Mouse (Mus musculus) cortical plate, adult 2 months (tissue): Measurements from ENCODE around the gene Ttll11.

Experiments used
- CTCF ChIP-seq: fragments of 200-500 bp; IDR thresholded peaks from 2 replicates; pipeline ENCODE4 v1.5.1; 2011; ENCODE audit warnings: mild to moderate bottlenecking, control low read depth, low read length; ENCODE audit not compliant: insufficient read depth; ENCODE audit errors: extremely low read depth
- POLR2A ChIP-seq: fragments of 200-500 bp; IDR thresholded peaks from 2 replicates; pipeline ENCODE4 v1.6.1; 2011; ENCODE audit warnings: mild to moderate bottlenecking, low read length, control low read depth; ENCODE audit not compliant: insufficient read depth; ENCODE audit errors: extremely low read depth

DNA sequence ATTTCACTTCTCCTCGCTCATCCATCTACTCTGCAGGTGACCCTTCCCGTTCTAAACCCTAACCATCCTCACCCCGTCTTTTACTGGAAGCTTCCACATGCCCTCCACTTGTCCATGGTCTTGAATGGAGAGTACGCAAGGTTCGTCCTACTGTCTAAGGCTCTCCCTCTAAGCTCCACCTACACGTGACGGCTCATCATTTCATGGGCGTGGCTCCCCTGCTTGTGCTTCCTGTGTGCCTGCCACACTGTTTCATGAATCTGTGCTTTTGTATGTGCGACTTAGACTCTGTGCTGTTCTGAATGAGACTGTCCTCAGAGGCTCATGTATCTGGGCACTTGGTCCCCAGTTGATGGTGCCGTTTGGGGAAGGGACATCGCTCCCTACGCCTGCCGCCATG, 46.6 kb downstream of the Ttll11 start:
- no peak for TF ChIP-seq POLR2A
- no peak for TF ChIP-seq CTCF
